Mouse (Mus musculus): ENCODE results near the gene Ssr2. TPM values are rescaled to one million over a fixed set of nuclear protein-coding genes. Genes with fewer than 3 reads are reported as not detected.

The Ssr2 gene
- polyA plus RNA-seq, 1 experiment: 307 TPM

DNA sequence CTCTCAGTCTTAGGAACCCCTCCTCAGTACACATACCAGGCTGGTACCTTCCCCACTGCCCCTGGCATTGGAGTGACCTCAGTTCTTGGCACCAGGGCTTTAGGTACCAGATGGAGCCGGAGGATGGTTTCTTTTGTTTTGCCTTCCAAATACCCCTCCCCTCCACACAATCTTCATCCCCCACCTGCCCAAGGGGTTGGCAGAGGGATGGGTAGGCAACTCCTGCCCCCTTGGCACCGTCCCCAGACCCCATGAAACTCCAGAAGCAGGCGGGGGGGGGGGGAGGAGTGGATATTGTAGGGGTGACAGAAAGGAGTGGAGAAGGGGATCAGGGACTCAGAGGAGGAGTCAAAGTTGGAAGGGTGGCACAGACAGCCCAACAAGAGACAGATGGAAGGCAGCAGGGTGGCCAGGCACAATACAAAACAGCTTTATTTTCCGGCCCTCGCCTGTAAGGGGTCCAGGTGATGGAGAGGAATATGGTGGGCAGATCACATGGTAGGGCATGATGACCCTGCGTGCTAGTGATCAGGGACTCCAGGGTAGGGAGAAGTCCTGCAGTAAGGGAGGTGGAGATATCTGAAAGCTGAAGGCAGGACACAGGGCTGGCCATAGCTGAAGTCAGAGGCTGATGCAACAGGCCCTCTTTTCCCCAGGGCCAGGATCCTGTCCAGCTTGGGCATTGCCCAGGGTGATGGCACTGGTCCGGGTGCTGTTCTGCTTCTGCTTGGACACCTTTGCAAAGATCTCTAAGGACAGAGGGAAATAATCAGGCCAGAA is 33.9 kb upstream of the Ssr2 start:
- Histone ChIP-seq H3K9me3 (no peaks in the 10 kb centered on the region), H3K4me1 (peaks cover 78% of the 10 kb centered on the region), H3K36me3 (replicated peaks; ENCODE audit: low read length) (peaks cover 6% of the 10 kb centered on the region), H3K27me3 (replicated peaks) (no peaks in the 10 kb centered on the region), H3K4me3 (replicated peaks) (no peak overlapping the region)
- TF ChIP-seq FLI1 (IDR thresholded peaks at IDR 0.05; ENCODE audit: low read length) (no peak), GATA1 (IDR thresholded peaks at IDR 0.05; ENCODE audit: borderline replicate concordance, low read length) (no peak)

DNA sequence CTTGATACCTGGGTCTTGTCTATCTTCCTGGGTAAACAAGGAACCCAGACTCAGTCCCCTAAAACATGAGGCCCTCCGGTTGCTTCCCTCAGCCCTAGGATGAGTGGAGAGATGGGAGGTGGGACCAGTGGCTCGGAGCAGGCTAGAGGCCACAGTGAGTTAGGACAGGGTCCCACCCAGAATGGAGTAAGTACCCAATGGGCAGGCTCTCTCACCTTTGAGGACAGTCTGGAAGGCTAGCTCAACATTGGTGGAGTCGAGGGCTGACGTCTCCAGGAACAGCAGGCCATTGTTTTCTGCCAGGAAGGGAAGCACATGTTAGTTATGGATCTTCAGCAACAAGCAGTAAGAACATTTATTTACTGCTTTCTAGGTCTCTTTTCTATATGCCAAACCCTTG is 33.2 kb upstream of the Ssr2 start:
- Histone ChIP-seq H3K4me1 (peaks cover 77% of the 10 kb centered on the region), H3K27me3 (replicated peaks) (no peaks in the 10 kb centered on the region), H3K36me3 (replicated peaks; ENCODE audit: low read length) (peaks cover 11% of the 10 kb centered on the region), H3K9me3 (no peaks in the 10 kb centered on the region), H3K4me3 (replicated peaks) (no peak overlapping the region)
- TF ChIP-seq FLI1 (IDR thresholded peaks at IDR 0.05; ENCODE audit: low read length) (no peak), GATA1 (IDR thresholded peaks at IDR 0.05; ENCODE audit: borderline replicate concordance, low read length) (no peak)

DNA sequence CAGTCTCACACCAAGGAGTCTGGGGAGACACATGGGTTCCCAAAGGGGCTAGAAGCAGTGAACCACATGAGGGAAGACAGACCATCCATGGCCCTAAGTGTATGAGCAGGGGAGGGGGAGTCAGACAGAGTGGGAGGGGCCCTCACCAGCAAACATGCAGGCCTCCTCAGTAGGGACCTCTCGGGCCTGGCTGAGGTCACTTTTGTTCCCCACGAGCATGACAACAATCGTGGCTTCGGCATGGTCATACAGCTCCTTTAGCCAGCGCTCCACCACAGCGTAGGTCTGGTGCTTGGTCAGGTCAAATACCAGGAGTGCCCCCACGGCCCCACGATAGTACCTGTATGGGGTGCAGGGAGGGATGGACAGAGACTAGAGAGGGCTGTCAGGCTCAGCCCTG is 32.5 kb upstream of the Ssr2 start:
- H3K9me3 ChIP-seq: no peaks in the 10 kb centered on the region
- H3K36me3 ChIP-seq (replicated peaks; ENCODE audit: low read length): peaks cover 17% of the 10 kb centered on the region
- no peaks in the 10 kb centered on the region for H3K27me3 ChIP-seq (replicated peaks)
- H3K4me1 ChIP-seq: peaks cover 73% of the 10 kb centered on the region
- no peak for TF ChIP-seq FLI1 (IDR thresholded peaks at IDR 0.05; ENCODE audit: low read length)
- H3K4me3 ChIP-seq (replicated peaks): no peak overlapping the region

DNA sequence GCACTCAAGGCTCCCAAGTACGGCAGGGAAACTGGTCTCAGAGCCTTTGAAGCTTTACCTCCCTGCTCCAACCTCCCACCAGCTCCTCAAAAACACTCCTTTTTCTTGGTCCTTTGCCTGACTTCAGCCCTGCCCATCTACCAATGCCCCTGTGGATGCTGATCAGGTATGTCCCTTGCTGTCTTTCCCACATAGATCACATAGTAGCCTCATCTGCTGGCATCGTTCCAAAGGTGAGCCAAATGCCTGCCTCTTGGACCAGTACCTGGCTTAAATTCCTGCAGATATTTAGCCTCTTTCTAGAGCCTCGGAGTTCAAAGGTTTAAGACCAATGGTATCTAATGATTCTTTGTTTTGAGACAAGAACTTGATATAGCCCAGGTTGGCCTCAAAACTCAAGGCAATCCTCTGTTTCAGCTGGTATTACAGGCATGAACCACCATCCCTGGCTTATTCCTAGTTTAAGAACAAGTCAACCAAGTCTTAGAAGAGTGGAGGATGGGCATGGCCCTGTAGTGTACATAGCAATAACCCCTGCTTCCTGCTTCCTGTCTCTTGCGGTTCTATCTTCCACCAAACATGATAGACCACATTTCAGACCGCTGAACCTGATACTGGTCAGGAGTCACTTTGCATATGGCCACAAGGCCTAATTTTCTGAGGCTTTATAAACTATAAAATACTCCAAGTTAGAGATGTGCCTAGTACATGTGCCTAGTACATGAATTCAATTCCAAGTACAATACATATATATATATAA is 31.8 kb upstream of the Ssr2 start:
- Histone ChIP-seq H3K4me3 (replicated peaks) (no peak overlapping the region), H3K36me3 (replicated peaks; ENCODE audit: low read length) (peaks cover 24% of the 10 kb centered on the region), H3K4me1 (peaks cover 67% of the 10 kb centered on the region), H3K27me3 (replicated peaks) (no peaks in the 10 kb centered on the region), H3K9me3 (no peaks in the 10 kb centered on the region)
- TF ChIP-seq GATA1 (IDR thresholded peaks at IDR 0.05; ENCODE audit: borderline replicate concordance, low read length) (no peak), FLI1 (IDR thresholded peaks at IDR 0.05; ENCODE audit: low read length) (no peak)

DNA sequence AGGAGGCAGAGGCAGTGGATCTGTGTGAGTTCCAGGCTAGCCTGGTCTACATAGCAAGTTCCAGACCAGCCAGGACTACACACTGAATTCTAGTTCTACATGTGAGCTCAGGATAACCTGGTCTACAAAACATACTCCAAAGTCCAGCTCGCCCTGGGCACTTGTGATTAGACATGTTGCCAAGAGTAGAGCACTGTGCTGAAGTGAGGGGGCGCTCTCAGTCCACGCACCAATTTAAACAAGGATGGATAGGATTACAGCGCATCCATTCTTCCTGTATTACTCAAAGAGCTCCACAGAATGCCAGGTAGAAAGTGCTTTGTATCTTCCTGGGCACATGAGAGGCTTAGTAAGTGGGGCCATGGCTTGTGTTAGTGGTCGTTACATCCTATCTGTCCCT is 31.2 kb upstream of the Ssr2 start:
- H3K4me3 ChIP-seq (replicated peaks): no peak overlapping the region
- peaks cover 63% of the 10 kb centered on the region for H3K4me1 ChIP-seq
- no peak for TF ChIP-seq GATA1 (IDR thresholded peaks at IDR 0.05; ENCODE audit: borderline replicate concordance, low read length)

DNA sequence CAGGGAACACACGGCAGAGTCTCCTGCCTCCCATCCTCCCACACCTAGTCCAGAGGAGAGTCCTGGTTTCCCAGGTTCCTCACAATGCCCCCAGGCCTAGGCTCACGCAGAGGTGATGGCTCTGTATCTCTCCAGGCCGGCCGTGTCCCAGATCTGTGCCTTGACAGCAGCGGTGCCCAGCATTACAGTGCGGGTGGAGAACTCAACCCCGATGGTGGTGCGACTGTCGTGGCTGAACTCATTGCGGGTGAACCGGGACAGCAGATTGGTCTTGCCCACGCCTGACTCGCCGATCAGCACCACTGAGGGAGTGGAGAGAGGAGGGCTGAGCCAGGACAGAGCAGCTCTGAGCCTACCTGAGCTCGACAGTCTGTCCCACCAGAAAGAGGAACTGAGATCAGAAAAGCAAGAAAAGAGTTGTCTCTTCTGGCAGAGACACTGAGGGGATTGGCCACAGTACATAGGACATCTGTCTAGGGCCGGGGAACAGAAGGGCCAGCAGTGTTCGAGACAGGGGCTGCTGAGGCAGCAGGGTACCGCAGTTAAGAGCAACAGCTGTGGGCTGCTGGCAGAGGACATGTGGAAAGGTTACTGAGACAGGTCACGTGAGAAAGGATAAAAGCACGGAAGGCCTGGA is 30.6 kb upstream of the Ssr2 start:
- Histone ChIP-seq H3K9me3 (no peaks in the 10 kb centered on the region), H3K36me3 (replicated peaks; ENCODE audit: low read length) (peaks cover 36% of the 10 kb centered on the region), H3K27me3 (replicated peaks) (no peaks in the 10 kb centered on the region), H3K4me1 (peaks cover 64% of the 10 kb centered on the region), H3K4me3 (replicated peaks) (peak overlapping the region; percentile 48)
- TF ChIP-seq GATA1 (IDR thresholded peaks at IDR 0.05; ENCODE audit: borderline replicate concordance, low read length) (no peak), FLI1 (IDR thresholded peaks at IDR 0.05; ENCODE audit: low read length) (no peak)

More for the DNA sequence above, 31.2 kb upstream of the Ssr2 start:
- Histone ChIP-seq H3K27me3 (replicated peaks) (no peaks in the 10 kb centered on the region), H3K9me3 (no peaks in the 10 kb centered on the region), H3K36me3 (replicated peaks; ENCODE audit: low read length) (peaks cover 31% of the 10 kb centered on the region)

DNA sequence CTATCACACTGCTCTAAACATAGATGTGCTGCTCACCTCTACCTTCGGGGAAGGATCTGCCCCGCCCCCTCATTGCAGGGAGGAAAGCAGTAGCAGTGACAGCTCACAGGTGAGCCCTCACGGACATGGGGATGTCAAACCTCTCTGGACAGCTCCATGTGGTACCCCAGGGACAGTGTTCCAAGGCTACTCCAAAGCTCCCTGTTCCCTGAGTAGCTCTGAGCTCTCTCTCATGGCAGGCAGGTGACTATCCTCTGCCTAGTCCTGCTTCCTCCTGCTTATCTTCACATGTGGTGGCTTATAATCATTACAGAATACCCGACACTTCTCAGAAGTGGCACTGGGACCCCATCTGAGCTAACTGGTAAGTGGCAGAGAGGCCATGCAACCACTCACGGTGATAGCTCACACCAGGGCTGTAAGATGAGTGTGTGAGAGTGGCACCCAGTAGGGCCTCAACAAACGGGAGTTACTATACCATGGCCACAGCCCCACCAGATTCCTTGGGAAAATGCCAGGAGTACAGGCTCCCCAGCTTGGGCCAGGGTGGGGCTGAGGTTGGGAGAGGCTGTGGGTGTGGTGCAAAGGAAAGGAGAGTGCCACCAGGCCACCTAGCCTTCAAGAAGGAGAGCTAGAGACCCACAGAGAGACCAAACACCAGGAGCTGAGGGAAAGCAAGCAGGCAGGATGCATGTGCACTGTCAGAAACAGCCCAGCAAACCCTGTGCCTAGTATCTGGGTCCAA is 28.8 kb upstream of the Ssr2 start:
- Histone ChIP-seq H3K4me3 (replicated peaks) (no peak overlapping the region), H3K4me1 (peaks cover 71% of the 10 kb centered on the region), H3K36me3 (replicated peaks; ENCODE audit: low read length) (peaks cover 47% of the 10 kb centered on the region), H3K27me3 (replicated peaks) (no peaks in the 10 kb centered on the region), H3K9me3 (no peaks in the 10 kb centered on the region)
- no peak for TF ChIP-seq FLI1 (IDR thresholded peaks at IDR 0.05; ENCODE audit: low read length)
- TF ChIP-seq GATA1 (IDR thresholded peaks at IDR 0.05; ENCODE audit: borderline replicate concordance, low read length): no peak

DNA sequence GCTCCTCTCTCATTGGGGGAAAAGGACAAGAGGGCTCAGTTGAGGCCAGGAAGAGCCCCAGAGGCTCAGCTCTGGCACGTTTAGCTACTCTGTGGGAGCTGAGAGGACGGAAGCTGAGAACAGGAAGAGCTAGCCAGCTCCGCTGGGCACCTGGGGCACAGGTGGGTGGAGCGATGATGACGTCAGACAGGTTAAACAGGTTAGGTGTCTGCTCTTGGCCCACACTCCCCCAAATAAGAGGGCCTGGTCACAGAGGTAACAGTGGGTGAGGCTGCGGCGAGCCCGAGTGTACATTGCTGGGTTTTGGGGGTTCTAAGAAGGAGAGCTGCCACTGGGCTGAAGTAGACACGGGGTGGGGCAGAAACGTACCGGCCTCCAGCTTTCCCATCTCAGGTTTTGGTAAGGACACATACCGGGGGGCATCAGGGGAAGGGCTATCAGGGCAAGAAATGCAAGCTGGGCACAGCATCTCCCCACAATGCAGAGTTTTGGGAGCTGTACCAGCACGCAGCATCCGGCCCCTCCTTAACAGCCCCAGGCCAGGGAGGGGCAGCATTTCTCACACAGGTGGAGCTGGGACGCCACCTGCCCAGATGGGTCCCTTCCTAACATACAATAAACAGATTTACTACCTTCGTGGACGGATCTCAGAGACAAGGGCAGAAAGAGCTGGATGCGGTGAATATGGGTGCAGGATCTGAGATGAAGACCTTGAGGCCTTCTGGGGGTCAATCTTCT is 27.3 kb upstream of the Ssr2 start, which contains the start of gene Rab25:
Gene Rab25 (minus strand): TSS at position 121 of the 738 bp plus-strand sequence.
- Histone ChIP-seq H3K9me3 (no peaks in the 10 kb centered on the region), H3K27me3 (replicated peaks) (no peaks in the 10 kb centered on the region), H3K4me1 (peaks cover 61% of the 10 kb centered on the region), H3K4me3 (replicated peaks) (no peak within 1 kb of the TSS), H3K36me3 (replicated peaks; ENCODE audit: low read length) (peaks cover 43% of the 10 kb centered on the region)
- TF ChIP-seq FLI1 (IDR thresholded peaks at IDR 0.05; ENCODE audit: low read length) (no peak), GATA1 (IDR thresholded peaks at IDR 0.05; ENCODE audit: borderline replicate concordance, low read length) (no peak)

DNA sequence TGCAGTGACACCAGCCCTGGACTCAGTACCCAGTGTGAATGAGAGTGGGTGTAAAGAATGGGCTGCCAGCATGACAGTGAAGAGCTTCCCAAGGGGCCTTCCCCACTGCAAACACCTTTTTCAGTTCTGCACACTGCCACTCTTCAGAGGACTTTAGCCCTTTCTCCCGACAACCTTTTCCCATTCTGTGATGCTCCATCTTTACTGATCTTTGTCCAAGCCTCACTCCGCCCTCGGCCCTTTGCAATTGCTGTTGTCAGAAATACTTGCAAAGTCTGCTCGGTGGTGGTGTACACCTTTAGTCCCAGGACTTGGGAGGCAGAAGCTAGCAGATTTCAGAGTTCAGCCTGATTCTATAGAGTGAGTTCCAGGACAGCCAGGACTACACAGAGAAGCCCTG is 24.1 kb upstream of the Ssr2 start:
- Histone ChIP-seq H3K4me3 (replicated peaks) (peak overlapping the region; percentile 100), H3K27me3 (replicated peaks) (no peaks in the 10 kb centered on the region), H3K4me1 (peaks cover 53% of the 10 kb centered on the region), H3K36me3 (replicated peaks; ENCODE audit: low read length) (peaks cover 57% of the 10 kb centered on the region), H3K9me3 (no peaks in the 10 kb centered on the region)
- TF ChIP-seq FLI1 (IDR thresholded peaks at IDR 0.05; ENCODE audit: low read length) (no peak), GATA1 (IDR thresholded peaks at IDR 0.05; ENCODE audit: borderline replicate concordance, low read length) (no peak)

Data from megakaryocyte, embryonic 14.5 days (primary cell).